Mouse (Mus musculus): ENCODE measurements at regions not wholly inside any gene's neighbourhood (a gene's known extent, or its start where the extent isn't known, plus 50 kb on each side); places are given as distances from the start of the nearest gene placed in this dataset.

DNA sequence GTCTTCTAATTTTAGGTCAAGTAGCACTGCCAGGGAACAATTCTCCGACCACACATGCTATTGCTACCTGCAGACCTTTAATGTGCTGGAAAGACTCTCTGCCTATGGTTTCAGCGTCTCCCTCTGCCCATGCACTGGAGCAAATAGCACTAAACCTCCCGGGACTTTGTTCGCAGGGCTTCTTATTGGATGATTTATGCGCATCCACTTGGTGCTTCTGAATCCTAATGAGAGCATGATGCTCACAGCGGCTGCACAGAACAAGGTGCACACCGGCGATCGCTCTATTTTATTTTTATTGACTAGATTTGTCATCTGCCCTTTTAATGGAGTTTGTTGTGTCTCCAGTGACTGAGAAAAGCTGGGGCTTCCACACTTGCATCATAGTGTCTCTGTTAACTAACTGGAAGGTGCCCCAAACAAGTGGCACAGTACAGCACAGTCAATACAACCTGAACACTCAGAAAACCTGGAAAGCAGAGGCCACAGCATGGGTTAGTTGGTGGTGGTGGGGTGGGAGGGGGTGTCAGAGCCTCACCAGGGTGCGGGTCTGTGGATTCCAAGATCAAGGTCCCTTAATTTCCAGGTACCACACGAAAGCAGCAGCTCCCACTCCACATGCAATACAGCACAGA, 359.7 kb upstream of the Lmcd1 start:
- no peak for ATAC-seq (ENCODE audit: low FRiP score)
- H3K36me3 ChIP-seq = no peaks in the 10 kb centered on the region
- no peak overlapping the region for H3K4me2 ChIP-seq
- no peak overlapping the region for H3K27ac ChIP-seq (replicated peaks)
- H3K27me3 ChIP-seq (replicated peaks) = no peaks in the 10 kb centered on the region
- H3K4me1 ChIP-seq = peaks cover 8% of the 10 kb centered on the region
- 40% methylated on average over 11 of the region's 11 CpGs for WGBS
- no peak overlapping the region for H3K9ac ChIP-seq (replicated peaks)
- no peaks in the 10 kb centered on the region for H3K9me3 ChIP-seq (replicated peaks)
- H3K4me3 ChIP-seq (replicated peaks) = no peak overlapping the region

DNA sequence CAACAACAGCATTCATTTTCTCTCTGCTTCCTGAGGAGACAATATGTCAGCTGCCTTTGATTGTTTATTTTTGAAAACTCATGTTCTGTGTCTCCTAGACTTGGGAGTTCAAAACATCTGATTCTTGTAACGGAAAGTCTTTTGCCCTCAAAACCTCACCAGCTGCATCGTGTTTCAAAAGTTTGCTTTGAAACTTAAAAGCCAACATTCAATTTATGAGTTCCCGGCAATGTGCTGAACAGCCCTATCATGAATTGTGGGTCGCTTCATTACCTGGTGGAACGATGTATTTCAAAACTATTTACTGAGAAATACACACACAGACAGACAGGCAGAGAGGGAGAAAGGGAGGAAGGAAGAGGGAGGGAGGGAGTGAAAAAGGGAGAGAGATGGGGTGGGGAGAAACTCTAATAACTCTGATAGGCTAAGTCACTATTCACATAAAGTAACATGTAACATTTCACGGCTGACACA, 356.3 kb upstream of the Lmcd1 start:
- H3K27me3 ChIP-seq (replicated peaks) = no peaks in the 10 kb centered on the region
- WGBS = 74% methylated on average over 6 of the region's 6 CpGs
- H3K4me3 ChIP-seq (replicated peaks) = no peak overlapping the region
- H3K36me3 ChIP-seq = no peaks in the 10 kb centered on the region
- H3K27ac ChIP-seq (replicated peaks) = no peak overlapping the region
- H3K9ac ChIP-seq (replicated peaks) = no peak overlapping the region
- no peaks in the 10 kb centered on the region for H3K9me3 ChIP-seq (replicated peaks)
- no peak overlapping the region for H3K4me2 ChIP-seq
- ATAC-seq (ENCODE audit: low FRiP score) = no peak
- H3K4me1 ChIP-seq = peaks cover 8% of the 10 kb centered on the region

DNA sequence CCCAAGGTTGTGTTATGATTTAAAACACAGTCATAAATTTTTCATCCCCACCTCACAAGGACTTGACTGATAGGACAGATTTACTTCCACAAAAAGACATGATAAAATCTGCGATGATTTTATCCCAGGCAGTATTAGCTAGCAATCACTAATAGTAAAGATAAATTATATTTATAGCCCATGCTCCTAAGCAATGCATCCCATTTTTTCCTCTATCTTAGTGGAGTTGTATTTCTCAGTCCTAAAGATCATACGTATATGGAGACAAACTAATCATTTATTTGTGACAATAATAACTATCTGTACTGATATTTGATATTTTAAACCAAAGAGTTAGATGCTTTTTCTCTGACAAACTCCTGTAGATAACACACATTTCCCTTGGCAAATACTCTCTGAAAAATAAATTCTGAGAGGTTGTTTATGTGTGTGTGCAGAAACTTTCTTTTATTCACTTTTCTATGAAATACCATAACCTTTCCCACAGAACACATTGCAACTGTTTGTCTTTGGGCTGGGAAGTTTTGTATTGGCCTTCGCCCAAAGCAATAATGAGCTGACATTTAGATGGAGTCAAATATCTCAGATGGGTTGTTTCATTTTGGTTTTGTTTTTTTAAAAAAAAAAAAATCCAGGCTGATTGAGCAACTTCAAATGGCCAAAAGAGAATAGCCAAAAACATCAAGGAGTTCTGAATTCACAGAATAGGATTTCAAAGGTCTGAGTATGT, 355.5 kb upstream of the Lmcd1 start:
- 82% methylated on average over 3 of the region's 3 CpGs for WGBS
- Histone ChIP-seq H3K9ac (replicated peaks) (no peak overlapping the region), H3K36me3 (no peaks in the 10 kb centered on the region), H3K27ac (replicated peaks) (no peak overlapping the region), H3K9me3 (replicated peaks) (no peaks in the 10 kb centered on the region), H3K4me2 (no peak overlapping the region), H3K4me3 (replicated peaks) (no peak overlapping the region), H3K27me3 (replicated peaks) (no peaks in the 10 kb centered on the region), H3K4me1 (peaks cover 8% of the 10 kb centered on the region)
- no peak for ATAC-seq (ENCODE audit: low FRiP score)

DNA sequence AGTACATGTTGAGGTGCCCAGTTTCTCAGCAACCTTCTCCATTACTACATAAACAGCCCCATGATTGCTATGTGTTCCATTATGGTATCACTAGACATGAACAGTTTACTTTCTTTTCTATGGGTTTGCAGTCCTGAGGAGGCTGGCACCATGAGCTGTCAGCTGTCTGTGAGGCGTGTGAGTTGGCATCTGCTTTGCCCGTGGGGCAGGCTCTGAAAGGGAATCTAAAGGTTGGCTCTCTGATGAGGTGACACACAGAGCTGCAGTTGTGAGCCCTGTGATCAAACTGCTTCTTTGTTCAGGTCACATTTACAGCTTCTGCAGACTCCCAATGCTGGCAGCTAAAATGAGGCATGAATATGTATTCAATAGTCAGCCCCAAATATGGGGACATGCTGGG, 341.0 kb upstream of the Lmcd1 start:
- H3K27ac ChIP-seq (replicated peaks) = no peak overlapping the region
- H3K36me3 ChIP-seq = no peaks in the 10 kb centered on the region
- no peak overlapping the region for H3K4me3 ChIP-seq (replicated peaks)
- 73% methylated on average over 2 of the region's 2 CpGs for WGBS
- H3K27me3 ChIP-seq (replicated peaks) = no peaks in the 10 kb centered on the region
- H3K9me3 ChIP-seq (replicated peaks) = no peaks in the 10 kb centered on the region
- no peaks in the 10 kb centered on the region for H3K4me1 ChIP-seq
- ATAC-seq (ENCODE audit: low FRiP score) = no peak
- no peak overlapping the region for H3K9ac ChIP-seq (replicated peaks)
- no peak overlapping the region for H3K4me2 ChIP-seq

DNA sequence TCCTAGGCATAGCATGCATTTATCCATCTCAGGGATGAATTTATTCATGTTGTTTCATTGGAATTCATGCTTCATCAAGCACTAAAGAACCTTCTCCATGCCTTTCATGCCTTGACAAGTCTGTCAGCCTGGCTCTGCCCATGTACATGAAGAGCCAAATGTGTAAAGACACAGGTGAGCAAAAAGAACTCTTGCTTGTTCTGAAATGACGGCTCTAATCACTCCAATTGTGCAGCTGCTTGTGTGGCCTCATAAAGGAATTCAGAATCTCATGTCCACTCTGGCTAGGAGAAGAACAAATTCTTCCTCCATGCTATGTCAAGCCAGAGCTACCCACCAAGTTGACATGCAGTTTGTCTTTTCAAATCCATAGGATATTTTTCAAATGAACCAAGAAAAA, 319.2 kb upstream of the Lmcd1 start:
- H3K4me1 ChIP-seq = no peaks in the 10 kb centered on the region
- H3K36me3 ChIP-seq = no peaks in the 10 kb centered on the region
- no peak overlapping the region for H3K4me2 ChIP-seq
- 83% methylated on average over 1 of the region's 1 CpGs for WGBS
- H3K27me3 ChIP-seq (replicated peaks) = no peaks in the 10 kb centered on the region
- H3K9ac ChIP-seq (replicated peaks) = no peak overlapping the region
- no peaks in the 10 kb centered on the region for H3K9me3 ChIP-seq (replicated peaks)
- no peak overlapping the region for H3K27ac ChIP-seq (replicated peaks)
- no peak for ATAC-seq (ENCODE audit: low FRiP score)
- no peak overlapping the region for H3K4me3 ChIP-seq (replicated peaks)

DNA sequence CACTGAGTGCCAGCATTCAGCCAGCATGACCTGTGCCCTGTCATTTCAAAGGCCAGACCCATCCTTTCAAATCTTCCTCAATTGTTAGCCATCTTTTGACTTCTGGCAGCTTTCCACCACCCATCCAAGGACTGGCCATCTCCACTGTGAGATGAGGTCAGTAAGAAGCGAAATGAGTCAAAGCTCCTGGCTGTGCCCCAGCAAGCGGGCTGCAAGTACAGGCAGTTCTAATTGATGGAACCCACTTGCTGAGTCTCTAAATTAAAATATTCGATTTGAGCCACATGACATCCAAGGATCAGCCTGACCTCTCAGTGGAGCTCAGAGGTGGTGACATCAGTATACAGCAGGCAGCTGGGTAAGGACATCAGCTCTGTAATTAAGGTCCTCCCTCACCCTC, 307.8 kb upstream of the Lmcd1 start:
- no peak for ATAC-seq (ENCODE audit: low FRiP score)
- Histone ChIP-seq H3K4me1 (no peaks in the 10 kb centered on the region), H3K4me3 (replicated peaks) (no peak overlapping the region), H3K36me3 (no peaks in the 10 kb centered on the region), H3K27me3 (replicated peaks) (no peaks in the 10 kb centered on the region), H3K4me2 (no peak overlapping the region), H3K27ac (replicated peaks) (no peak overlapping the region), H3K9ac (replicated peaks) (no peak overlapping the region), H3K9me3 (replicated peaks) (no peaks in the 10 kb centered on the region)
- 54% methylated on average over 3 of the region's 3 CpGs for WGBS

DNA sequence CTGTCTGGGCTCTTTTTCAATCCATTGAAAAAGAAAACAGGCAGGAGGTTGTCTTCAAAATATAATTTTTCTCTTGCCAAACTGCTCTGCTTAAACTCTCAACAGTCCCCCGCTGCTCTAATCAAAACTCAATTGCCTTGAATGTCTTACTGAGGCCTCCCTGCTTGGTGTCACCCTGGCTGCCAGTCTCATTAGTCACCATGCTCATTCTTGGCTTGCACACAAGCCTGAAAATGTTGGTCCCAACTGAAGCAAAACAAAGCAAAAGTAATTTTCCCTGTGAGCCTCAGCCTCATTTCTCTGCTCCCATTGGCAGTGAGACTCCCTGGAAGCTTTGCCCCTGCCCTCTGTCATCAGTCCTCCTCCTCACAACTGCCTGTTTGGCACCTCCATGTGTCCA, 288.1 kb upstream of the Lmcd1 start:
- Histone ChIP-seq H3K4me2 (no peak overlapping the region), H3K4me1 (no peaks in the 10 kb centered on the region), H3K27me3 (replicated peaks) (no peaks in the 10 kb centered on the region), H3K9ac (replicated peaks) (no peak overlapping the region), H3K27ac (replicated peaks) (no peak overlapping the region), H3K4me3 (replicated peaks) (no peak overlapping the region), H3K9me3 (replicated peaks) (no peaks in the 10 kb centered on the region), H3K36me3 (no peaks in the 10 kb centered on the region)
- 70% methylated on average over 1 of the region's 1 CpGs for WGBS
- no peak for ATAC-seq (ENCODE audit: low FRiP score)

DNA sequence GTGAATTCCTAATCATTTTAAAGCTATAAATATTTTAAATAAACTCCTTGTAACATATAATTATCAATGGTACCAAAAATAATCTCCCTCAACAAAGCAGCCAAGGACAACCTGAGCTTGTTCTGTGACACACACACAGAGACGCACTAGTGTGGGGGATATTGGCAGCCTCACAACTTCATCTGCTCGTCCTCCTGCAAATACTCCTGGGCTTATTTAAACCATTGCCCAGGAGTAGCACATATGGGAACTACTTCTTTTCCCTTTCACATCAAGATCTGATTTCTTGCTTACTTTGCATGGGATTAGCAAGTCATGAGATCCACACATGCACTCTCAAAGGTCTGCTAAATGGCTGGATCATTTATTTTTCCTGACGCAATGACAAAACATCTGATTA, 277.7 kb upstream of the Lmcd1 start:
- Histone ChIP-seq H3K4me2 (no peak overlapping the region), H3K4me3 (replicated peaks) (no peak overlapping the region), H3K27me3 (replicated peaks) (no peaks in the 10 kb centered on the region), H3K9ac (replicated peaks) (no peak overlapping the region), H3K36me3 (no peaks in the 10 kb centered on the region), H3K9me3 (replicated peaks) (no peaks in the 10 kb centered on the region), H3K27ac (replicated peaks) (no peak overlapping the region), H3K4me1 (no peaks in the 10 kb centered on the region)
- ATAC-seq (ENCODE audit: low FRiP score) = no peak
- WGBS = 75% methylated on average over 3 of the region's 3 CpGs

DNA sequence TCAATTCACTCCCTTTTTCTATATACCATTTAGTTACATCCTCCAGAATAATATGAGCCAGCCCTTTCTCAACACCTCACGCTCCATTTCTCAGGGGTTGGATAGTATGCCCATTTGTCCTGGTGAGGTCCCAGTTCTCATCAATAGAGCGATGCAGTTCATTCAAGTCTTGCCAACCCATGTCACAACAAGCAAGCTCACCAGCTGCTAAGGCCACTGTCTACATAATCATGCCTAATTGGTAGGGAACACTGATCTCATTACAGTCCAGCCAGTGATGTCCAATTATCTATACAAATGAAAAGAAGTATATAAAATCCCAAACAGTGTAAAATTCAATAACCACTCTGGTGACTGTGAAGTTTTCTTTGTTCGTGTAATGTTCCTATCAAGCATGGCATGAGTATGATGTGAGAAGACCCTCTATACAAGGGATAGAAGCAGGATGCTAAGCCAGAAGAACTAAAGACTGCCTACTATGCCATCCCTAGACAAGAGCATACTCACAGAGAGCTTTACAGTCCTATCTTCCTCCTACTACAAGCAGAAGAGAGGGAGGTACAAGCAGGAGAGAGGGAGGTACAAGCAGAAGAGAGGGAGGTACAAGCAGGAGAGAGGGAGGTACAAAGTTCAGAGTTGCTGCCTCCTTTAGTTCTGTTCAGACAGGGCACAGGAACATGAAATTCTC, 269.6 kb upstream of the Lmcd1 start:
- no peaks in the 10 kb centered on the region for H3K27me3 ChIP-seq (replicated peaks)
- no peaks in the 10 kb centered on the region for H3K36me3 ChIP-seq
- H3K4me1 ChIP-seq = no peaks in the 10 kb centered on the region
- 85% methylated on average over 3 of the region's 3 CpGs for WGBS
- no peak overlapping the region for H3K4me2 ChIP-seq
- H3K9ac ChIP-seq (replicated peaks) = no peak overlapping the region
- no peaks in the 10 kb centered on the region for H3K9me3 ChIP-seq (replicated peaks)
- H3K27ac ChIP-seq (replicated peaks) = no peak overlapping the region
- no peak overlapping the region for H3K4me3 ChIP-seq (replicated peaks)
- ATAC-seq (ENCODE audit: low FRiP score) = no peak

DNA sequence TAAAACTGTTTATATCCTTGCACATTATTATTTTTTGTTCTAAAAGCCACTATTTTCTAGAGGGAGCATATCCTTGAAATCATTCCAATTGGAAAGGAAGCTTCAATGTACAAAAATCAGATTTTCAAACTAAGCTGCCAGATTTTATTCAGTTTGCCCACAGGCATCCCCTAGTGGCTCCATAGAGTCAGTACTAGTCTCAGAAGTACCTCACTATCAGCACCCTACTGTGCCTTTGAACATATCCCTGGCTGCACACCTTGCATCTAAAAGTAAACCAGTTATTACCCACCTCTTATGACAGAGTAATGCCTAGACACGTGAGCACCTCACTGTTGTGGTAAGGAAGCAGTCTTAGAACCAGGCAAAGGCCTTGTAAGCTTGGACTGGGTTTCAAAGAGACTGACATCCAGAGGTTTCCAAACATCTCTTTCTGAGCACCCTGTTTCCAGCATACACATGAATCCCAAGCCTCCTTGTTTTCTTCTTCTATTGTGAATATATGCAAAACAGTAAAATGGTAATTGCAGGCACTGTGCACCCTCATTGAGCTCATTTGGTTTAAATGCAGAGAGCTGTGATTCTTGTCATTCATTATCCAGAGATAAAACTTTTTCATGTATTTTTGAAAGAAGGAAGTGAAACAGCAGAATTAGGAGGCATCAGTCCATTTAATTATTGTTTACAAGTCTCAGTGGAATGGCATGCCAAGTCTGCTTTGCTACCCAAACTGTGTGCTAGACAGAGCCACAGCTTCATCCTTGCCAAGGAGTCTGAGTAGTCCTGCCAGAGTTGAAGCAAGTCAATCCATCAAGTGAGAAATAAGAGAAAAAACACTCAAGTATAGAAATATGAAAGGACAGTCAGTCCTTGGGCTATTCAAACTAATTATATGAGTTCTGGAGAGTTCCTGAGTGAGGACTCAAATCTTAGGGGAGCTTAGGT, 247.0 kb upstream of the Lmcd1 start:
- Histone ChIP-seq H3K9me3 (replicated peaks) (no peaks in the 10 kb centered on the region), H3K27ac (replicated peaks) (no peak overlapping the region), H3K9ac (replicated peaks) (no peak overlapping the region), H3K4me3 (replicated peaks) (no peak overlapping the region), H3K27me3 (replicated peaks) (no peaks in the 10 kb centered on the region), H3K36me3 (no peaks in the 10 kb centered on the region), H3K4me2 (no peak overlapping the region), H3K4me1 (no peaks in the 10 kb centered on the region)
- ATAC-seq (ENCODE audit: low FRiP score) = no peak
- WGBS = 58% methylated on average over 1 of the region's 1 CpGs

DNA sequence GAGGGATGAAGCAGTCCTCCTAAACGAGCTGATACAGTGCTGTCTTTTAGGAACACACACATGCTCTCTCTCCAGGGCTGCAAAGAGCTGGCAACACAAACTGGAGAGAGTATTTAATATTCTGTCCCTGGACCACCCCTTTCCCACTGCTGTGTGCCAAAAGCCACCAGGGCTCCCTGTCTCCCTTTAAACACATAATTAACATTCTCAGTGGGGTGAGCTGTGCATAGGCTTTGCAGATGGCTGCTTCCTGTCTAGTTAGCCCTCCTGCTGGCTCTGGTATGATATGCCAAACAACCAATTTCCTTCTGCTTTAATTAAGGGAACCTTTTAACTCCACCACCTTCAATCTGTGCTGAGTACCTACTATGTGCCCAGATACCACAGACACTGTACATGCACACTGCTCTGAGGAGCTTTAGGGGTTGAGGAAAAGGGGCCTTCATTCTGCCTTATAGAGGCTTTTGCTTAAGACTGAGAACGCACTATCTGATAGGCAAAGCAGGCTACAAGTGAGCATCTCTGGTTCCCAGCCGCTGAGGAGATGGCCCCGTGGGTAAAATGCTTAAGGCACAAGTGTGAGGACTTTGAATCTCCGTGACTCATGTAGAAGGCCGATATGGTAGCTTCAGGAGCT, 222.9 kb upstream of the Lmcd1 start:
- Histone ChIP-seq H3K36me3 (no peaks in the 10 kb centered on the region), H3K27ac (replicated peaks) (0 out of 2 replicates have a peak overlapping the region, but pooled peaks have one; percentile 41)
- WGBS = 82% methylated on average over 6 of the region's 6 CpGs

More for the DNA sequence above, 222.9 kb upstream of the Lmcd1 start:
- no peak overlapping the region for H3K4me3 ChIP-seq (replicated peaks)
- H3K27me3 ChIP-seq (replicated peaks) = no peaks in the 10 kb centered on the region
- 0 out of 2 replicates have a peak, but pooled peaks cover 2% of the 10 kb centered on the region for H3K4me1 ChIP-seq
- ATAC-seq (ENCODE audit: low FRiP score) = peak; percentile 78
- no peak overlapping the region for H3K9ac ChIP-seq (replicated peaks)
- H3K4me2 ChIP-seq = no peak overlapping the region
- no peaks in the 10 kb centered on the region for H3K9me3 ChIP-seq (replicated peaks)

Data from neural tube, embryonic 15.5 days (tissue).